Mouse (Mus musculus): Measurements from ENCODE around the gene Antxr1.

GRCm38 (mm10) chr6:87354441-87354840 lies 18.8 kb upstream of the Antxr1 start:
- TF ChIP-seq POLR2A (IDR thresholded peaks at IDR 0.05; ENCODE audit: insufficient read depth, low read depth, low read length) (no peak), CTCF (IDR thresholded peaks at IDR 0.05; ENCODE audit: insufficient read depth, low read depth, low read length) (no peak)

All from olfactory bulb, adult 2 months (tissue).